Mouse (Mus musculus) gastrocnemius, postnatal 14 days (tissue): ENCODE measurements around the gene Zdhhc14. TPM values are rescaled to one million over a fixed set of nuclear protein-coding genes. Genes with fewer than 3 reads are reported as not detected.

ENCODE experiments used
- DNase-seq: peaks from one replicate; pipeline ENCODE4 v3.0.0; 2021; ENCODE audit warnings: mixed read lengths
- intact Hi-C: fragments of 180-260 bp; cut with DNase I; formaldehyde crosslinking; loops from one replicate; pipeline ENCODE4 v1.15.1; 2025; ENCODE audit warnings: low total_unique reads
- total RNA-seq, 2 experiments: library from RNA; stranded (reverse); gene quantifications; 2 replicates each; pipeline ENCODE4 v1.2.3; 2021

The Zdhhc14 gene
- total RNA-seq, 2 experiments from 2014 or later: 2.4 to 4.1 TPM

DNA sequence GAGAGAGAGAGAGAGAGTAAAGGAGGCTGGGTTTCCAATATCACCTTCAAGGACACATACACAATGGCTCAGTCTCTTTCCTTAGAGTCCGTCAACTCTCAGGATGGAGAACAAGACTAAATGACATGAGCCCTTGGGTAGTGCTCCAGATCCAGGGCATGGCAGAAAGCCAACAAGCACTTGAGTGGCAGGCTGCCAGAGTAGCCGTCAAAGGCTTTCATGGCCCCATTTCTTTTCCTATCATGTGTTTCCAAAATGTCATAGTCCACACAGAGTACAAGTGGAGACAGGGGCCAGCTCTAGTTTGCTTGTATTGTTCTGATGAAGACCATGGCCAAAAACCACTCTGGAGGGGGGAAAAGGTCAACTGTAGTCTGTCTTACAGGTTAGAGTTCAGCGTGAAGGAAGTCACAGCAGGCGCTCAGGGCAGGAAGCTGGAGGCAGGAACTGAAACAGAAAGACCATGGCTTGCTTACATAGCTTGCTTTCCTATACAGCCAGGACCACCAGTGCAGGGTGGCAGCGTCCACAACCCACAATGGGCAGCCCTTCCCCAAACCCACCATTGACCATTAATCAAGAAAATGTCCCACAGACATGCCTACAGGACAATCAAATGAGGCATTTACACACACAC is 304.9 kb downstream of the Zdhhc14 start:
- intact Hi-C loops: loop anchor here (5.0 kb wide), 1 partner anchor 90 kb away; no protein-coding TSS in a partner anchor
- DNase-seq: no peak

DNA sequence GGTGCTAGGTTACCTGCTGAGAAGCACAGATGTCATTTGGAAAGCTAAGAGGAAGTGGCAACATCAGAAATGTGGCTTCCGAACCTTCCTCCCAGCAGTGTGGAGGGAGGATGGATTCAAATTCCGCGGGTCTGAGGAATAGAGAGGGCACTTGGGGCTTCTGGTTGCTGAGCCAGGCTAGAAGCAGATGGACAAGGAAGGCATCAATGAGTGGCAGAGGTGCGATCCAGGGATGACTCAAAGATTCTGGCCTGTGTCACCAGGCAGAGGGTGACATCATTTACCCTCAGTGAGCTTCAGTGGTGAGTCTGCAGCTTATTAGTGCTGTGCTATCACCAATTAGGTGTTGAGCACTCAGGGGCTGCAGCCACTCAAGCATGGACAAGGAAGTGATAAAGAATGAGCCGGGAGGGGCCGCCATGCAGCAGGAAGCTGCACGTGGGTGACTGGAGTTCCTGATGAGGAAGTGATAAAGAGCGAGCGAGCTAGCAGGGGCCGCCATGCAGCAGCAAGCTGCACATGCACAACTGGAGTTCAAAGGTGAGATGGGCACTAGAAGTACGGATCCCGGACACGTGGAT is 306.0 kb downstream of the Zdhhc14 start:
- intact Hi-C loops: loop anchor here (5.0 kb wide), 1 partner anchor 89 kb away; no protein-coding TSS in a partner anchor
- no peak for DNase-seq

DNA sequence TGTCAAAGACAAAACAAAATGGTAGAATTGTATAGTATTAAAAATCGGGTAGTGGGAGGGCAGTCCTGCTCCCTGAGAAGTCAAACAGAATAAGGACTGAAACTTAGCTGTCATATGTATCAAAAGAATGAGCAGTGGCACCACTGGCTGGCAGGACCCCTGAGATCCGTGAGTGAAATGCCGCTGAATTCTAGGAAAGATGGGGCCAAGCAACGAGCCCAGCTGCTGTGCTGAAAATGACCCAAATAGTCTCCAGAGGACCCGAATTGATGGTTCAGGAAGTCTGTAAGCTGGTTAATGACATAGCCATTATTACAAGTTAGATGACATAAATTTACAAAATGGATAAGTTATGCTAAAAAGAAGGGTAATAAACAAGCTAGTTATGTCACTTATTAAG is 306.5 kb downstream of the Zdhhc14 start:
- intact Hi-C loops: loop anchor here (5.0 kb wide), 1 partner anchor 88 kb away; no protein-coding TSS in a partner anchor
- no peak for DNase-seq

DNA sequence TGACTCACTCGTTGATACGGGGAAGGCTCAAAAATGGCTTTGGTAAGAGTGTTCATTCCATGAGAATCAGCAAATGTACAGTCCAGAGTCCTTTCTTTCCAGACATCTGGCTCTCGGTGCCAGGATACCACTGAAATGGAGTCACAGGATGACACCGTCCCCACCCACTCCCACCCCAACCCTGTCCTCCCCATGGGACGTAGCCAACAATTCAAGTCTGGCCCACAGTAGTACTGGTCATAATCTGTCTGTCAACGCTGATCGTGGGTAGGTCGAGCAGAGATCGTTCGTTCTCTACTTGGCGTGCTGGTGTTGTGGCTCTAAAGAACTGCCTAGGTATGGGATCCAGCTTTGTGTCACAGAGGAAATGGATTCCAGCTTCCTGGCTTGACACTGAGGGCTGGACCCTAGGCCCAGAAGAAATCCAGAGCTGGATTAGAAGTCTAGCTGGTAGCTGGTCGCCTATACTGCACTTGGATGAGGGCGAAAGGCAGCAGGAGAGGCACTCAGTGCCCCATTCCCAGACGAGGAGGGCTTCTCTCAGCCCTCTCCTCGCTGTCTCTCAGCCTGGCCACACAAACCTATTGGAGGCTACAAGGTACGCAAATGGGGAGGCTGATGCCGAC is 307.2 kb downstream of the Zdhhc14 start:
- intact Hi-C loops: loop anchor here (5.0 kb wide), 1 partner anchor 88 kb away; no protein-coding TSS in a partner anchor
- DNase-seq: no peak

DNA sequence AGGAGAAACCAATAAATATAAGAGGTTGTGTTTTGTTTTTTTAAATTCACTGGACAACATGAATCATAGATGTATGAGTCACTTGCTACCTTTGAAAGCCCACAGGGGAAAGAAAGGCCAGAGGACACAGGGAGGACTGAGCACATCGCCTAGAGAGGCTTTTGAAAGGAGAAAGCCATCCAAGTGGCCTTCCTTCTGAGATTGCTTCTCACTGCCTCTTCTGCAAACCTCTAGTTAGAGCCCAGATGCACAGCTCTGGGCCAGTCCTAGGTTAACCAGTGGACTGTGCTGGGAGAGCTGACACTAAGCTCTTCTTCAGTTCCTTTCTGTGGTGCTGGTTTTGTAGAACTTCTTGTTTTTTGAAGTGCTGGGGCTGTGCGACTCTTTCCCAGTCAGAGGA is 307.9 kb downstream of the Zdhhc14 start:
- intact Hi-C loops: no loop called here
- DNase-seq: no peak

DNA sequence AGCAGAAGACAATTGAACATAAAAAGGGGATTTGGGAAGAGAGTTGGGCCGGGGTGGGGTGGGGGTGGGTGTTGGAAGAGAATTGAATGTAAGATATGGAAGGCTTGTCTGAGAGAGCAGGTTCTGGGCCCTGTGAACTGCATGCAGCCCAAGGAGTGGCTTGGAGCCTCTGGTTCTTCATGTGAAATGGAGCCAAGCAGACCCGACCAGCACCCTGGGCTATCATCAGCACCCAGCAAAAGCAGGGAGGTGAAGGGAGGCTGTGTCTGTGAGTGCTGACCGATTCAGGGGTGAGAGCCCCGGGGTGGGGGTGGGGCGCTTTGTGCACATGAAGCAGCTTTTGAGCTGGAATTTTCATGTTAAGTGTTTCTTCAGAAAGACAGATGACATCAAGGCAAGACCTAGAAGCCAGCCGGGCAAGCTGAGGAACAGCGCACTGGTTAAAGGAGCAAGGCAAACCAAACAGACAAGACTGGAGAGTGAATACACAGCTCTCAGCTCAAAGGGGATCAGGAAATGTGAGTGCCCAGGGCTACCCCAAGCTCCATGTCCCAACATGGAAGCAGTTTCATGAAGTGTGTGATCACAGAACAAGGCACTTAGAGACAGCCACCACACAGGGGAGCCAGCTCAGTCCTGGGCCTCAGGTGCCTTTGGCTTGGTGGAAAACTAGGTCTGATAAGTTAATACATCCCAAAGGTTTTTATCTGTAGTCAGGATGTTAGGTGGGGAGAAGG is 308.6 kb downstream of the Zdhhc14 start:
- intact Hi-C loops: no loop called here
- no peak for DNase-seq

DNA sequence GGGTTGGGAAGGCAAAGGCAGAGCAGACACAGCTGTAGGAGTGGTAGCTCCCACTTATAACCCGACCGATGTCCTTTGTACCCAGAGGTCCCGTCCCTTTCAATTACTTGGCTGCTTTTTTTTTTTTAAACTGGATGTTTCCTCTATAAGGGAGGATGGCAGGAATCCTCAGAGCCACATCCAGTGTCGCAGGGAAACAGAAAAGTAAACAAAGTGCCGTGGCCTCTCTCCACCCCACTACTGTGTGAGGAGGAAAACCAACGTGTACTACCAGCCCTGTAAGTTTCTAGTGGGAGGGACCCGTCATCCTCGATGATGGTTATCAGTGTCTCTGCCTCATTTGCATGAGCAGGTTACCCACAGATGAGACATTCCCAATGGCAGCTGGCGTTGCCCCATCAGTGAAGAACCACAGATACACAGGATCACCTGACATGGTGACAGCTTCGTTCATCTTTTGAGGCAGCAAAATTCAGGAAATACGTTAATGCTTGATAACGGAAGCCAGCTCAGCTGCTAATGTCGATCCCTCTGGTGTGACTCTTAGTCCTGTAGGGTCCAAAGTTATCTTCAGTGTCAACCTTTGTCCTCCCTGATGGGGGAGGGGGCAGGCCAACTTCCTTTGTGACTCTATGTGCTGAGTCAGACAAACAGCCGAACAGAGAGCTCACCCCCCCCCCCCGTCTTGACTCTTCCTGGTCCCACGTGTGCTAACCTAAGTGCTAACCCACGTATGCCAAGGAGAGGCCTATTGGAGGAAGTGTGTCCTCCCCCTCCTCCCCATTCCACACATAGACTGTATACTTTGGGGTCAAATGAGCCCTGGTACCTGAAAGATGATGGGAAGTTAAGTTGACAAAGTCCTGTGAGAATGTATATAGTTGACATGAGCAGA is 309.7 kb downstream of the Zdhhc14 start:
- intact Hi-C loops: no loop called here
- DNase-seq: no peak

DNA sequence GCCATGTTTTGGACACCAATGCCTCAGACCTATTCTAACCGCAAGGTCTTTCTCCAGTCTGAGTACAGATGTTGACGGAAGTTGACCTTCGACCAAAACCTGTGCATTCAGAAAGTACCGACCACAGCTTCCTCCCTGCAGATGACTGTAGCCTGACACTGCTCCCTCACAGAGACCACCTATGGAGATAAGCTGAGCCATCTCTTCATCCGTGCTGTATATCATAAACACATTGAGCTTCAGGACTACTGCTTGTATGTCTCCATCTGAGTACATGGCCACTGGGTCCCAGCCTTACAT is 310.2 kb downstream of the Zdhhc14 start:
- DNase-seq: no peak
- intact Hi-C loops: no loop called here

Other genes with a start within 250 kb of the Zdhhc14 start
- under 1 TPM; 0.14 to 0.47 TPM for gene Ldhal6b, start 73.8 kb upstream of the Zdhhc14 start, total RNA-seq
- gene Tmem242, start 52.3 kb upstream of the Zdhhc14 start, total RNA-seq: 100 to 1,000 TPM; 113 to 123 TPM